Mouse (Mus musculus): ENCODE measurements at regions not wholly inside any gene's neighbourhood (a gene's known extent, or its start where the extent isn't known, plus 50 kb on each side); places are given as distances from the start of the nearest gene placed in this dataset.

DNA sequence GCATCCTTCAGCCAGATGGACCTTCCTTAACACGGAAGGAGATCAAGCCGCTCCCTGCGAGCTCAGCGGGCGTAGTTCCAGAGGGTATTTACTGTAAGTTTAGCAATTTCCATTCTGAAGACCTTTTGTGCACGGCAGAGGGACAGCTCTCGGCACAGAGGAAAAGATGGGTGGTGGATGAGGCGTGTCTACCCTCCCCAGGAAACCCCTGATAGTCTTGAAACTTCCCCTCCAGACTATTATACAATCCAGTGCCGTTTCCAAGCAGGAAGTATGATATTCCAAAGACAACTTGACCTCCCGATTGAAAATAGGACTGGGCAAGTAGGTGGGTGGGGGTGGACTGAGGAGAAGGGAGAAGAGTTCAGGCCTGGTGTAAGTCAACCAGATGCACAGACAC, 340.4 kb upstream of the Adgrl2 start:
- no peak for DNase-seq (ENCODE audit: low spot score in 2 of 2)

DNA sequence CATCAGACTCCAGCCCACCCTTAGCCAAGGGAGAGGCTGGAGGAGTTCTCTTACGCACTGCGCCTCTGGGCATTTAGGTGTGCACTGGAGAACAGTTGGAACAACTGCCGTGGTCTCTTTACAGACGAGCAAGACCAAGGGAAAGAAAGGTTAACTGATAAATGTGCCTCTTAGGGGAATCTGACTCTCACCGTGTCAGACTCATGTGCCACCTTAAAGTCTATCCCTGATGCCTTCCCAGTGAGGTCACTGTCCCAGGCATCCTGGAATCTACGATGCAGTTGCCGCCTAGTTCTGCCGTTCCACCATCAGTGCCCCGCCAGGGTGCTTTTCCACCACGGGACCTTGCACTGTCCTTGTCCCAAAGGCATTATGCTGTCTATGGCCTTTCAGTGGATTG, 339.7 kb upstream of the Adgrl2 start:
- DNase-seq (ENCODE audit: low spot score in 2 of 2), result no peak

DNA sequence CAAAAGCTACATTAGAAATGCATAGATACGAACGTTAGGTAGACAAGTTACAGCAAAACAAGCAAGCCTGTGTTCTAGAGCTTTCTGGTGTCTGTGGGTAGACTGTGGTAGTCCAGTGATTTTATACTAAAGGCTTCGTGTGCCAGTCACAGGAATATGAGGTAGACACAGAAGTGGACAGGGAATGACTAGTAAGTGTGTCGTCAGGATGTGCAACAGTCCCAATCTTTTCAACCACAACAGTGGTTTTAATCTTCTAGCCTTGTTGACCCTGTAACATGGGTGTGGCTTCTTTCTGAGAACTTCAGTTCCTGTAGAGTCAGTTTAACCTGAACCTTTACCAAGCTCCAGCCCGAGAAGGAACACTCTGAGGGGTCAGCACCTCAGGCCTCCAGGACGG, 339.3 kb upstream of the Adgrl2 start:
- DNase-seq (ENCODE audit: low spot score in 2 of 2), result no peak

DNA sequence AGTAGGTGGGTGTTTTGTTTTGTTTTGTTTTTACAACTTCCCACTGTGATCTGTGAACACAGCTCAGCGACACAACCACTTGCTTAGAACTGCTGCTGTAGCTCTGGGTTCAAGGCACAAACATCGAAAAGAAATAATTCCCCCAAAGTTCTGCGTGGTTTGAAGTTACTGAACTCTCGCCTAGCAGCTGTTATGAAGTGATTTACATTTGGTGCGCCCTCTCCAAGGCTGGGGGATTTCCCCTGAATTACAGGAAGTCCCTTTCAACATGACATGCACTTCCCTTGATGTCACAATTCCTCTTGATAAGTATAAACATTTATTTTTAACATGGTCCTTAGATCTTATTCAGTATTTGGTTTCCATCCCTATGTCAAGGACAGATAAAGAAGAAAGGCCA, 336.3 kb upstream of the Adgrl2 start:
- DNase-seq (ENCODE audit: low spot score in 2 of 2), result no peak

DNA sequence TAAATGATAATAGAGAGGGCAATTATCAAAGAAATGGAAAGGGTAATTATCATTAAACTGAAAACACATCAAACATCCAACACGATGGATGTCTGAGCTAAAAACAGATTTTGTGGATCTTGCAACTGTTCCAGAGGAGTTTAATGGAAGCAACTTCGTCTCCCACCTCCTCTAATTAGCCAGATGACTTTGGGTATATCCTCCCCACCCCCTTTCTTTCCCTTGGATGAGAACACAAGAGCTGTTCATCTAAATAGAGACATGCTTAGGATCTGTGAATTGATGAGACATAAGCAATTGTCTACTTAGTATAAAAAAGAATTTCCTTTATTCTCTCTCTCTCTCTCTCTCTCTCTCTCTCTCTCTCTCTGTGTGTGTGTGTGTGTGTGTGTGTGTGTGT, 333.7 kb upstream of the Adgrl2 start:
- no peak for DNase-seq (ENCODE audit: low spot score in 2 of 2)

DNA sequence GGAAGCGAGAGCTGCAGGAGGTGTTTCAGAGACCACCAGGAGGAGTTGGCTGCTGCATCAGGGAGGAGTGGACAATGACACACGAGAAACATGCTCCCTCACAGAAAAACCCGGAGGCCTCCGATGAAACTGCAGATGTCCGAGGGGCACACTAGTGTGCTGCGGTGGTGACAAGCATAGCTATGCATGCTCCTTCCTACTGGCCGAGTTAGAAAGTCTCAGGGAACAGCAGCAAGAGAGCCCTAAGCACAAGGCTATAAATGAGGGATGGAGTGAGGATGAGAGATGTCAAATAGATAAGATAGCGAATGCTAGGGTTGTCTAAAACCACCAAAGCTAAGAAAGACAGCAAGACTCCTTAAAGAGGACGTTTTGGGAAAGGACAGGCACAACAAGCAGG, 328.4 kb upstream of the Adgrl2 start:
- no peak for DNase-seq (ENCODE audit: low spot score in 2 of 2)

DNA sequence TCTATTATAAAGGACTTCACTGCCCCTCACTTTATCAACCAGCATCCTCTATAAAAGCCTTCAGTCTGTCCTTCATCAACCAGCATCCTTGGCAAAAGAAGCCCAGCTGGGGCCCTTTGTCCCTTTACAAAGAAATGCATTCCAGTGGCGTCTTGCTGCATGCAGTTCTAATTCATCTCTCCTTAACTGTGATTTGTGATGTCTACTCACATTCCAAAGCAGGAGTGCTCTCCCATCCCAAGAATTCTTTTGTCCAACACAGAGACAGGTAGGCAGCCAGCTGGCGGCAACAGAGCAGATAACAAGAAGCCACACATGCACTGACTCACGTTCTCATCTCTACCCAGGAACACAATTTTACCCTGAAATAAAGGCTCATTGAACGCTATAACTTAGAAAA, 323.9 kb upstream of the Adgrl2 start:
- no peak for DNase-seq (ENCODE audit: low spot score in 2 of 2)

DNA sequence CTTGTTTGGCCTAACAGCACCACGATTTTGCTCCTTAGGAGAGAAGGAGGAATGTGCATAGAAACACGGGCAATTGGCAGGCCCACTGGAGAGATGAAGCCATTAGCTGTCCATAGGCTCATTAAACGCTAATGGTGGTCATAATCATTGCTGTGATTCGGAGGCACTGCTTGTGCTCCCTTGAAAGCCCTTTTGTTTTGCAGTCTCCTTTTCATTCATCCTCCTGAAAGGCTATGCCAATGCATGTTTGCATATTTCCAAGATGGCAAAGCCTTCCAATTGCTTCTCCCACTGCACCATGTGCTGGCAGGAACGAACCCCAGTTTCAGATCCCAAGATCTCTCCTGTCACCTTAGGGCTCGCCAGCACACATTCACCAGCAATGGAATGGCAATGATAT, 322.9 kb upstream of the Adgrl2 start:
- no peak for DNase-seq (ENCODE audit: low spot score in 2 of 2)

DNA sequence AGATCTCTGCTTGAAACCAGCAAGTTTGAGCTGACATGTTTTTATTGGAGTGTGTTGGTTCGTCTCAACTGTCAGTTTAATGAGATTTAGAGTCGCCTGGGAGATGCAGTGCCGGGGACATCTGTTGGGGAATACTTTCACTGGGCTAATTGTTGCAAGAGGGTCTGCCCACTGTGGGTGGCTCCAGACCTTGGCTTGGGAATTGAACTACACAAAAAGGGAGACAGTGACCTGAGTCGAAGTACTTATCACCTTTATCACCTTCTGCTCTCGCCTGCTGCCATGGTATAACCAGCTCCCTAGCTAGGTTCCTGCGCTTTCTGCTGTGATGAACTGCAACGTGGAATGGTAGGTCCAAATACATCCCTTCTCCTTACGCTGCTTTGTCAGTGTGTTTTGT, 321.2 kb upstream of the Adgrl2 start:
- no peak for DNase-seq (ENCODE audit: low spot score in 2 of 2)

DNA sequence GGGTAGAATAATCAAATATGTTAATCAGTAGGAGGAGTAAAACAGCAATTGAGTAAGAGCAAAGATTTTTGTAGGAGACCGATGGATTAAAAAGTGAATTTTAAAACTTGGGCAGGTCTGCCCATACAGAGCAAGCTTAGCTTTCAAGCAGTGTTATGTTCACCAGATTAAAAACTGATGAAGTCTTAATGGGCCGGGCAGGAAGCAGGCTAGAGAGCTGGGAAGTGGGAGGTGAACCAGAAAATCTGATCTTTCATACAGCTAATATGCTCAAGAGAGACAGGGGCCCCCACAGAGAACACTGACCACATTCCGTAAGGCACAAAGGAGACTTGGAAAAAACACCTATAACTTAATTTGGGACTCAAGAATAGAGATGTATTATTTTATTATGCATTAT, 316.4 kb upstream of the Adgrl2 start:
- no peak for DNase-seq (ENCODE audit: low spot score in 2 of 2)

DNA sequence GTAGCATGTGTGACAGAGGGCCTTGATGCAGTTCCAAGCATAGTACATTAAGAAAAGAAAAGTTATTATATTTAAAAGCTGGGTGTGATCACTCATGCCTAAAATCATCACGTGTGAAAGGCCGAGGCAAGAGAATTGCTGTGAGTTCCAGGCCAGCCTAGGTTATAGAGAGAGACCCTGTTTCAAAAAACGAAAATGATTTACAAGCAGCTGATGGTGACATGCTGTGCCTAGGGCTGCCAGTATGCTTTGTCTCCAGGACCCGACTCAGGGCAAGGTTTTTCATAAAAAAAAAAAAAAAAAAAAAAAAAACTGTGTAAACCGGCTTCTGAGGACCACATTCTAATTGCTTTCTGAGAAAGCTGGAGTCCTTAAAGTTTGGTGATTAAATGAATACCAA, 315.9 kb upstream of the Adgrl2 start:
- DNase-seq (ENCODE audit: low spot score in 2 of 2), result no peak

DNA sequence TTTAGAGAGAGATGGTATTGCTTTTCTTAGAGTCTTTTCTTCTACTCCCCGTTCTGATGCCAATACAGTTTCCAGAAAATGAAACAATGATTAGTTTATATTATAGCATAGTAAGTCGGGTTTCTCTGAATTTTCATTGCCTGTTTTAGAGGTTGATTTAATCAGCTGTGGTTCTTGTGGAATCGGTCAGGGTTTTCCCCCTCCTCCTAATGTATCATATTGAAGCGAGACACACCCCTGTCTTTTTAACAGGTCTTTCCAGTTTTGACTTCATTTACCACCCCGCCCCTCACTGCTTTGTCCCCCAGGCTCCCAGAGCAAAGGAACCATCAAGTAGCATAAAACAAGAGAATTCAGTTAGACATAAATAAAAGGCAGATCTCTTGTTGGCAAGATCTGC, 315.1 kb upstream of the Adgrl2 start:
- DNase-seq (ENCODE audit: low spot score in 2 of 2), result no peak

DNA sequence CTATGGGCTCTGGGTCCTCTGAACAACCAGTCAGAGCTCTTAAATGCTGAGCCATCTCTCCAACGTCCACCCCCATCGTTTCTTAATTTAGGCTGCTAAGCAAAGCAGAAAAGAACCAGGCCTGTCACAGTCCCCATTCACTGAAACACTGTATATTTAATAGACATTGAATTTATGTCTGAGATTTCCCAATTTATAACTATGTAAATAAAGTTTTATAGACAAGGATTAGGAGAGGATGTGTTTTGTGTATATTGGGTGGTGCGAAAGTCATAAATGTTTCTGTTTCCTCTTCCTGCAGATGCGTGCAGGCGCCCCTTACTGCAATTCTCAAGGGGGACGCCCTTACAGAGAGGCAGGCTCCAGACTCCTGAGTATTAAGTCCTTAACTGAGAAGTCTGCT, 314.7 kb upstream of the Adgrl2 start:
- DNase-seq (ENCODE audit: low spot score in 2 of 2), result peak in 1 of 2 experiments; percentile 34

DNA sequence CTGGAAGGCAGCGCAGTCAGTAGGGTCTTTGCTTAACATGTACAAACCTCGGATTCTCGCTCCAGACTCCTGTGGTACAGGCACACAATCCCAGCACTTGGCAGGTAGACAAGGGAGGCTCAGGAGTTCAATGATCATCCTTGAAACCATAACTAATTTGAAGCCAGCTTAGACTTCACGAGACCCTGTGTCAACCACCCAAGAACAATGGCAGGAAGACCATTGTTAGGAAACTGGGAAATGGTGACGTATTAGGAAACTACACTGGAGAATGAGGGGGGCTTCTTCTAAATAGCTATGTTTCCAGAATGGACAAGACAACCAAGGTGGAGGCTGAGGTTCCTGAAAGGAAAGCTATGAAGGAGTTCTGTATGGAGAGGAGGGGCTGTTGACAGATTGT, 313.1 kb upstream of the Adgrl2 start:
- DNase-seq (ENCODE audit: low spot score in 2 of 2), result no peak

DNA sequence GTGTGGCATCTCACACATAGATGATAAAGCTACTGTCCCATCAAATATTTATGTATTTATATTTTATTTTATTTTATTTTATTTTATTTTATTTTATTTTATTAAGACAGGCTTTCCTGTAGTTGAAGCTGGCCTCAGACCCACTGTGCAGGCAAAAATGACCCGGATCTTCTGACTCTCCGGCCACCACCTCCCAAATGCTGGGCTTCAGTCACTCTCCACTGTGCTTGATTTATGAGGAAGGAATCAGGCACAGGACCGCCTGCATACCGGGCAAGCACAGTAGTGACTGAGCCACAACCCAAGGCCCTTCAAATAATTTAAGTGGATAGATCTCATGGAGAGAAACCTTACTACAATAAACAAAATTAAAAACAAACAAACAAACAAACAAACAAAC, 309.6 kb upstream of the Adgrl2 start:
- no peak for DNase-seq (ENCODE audit: low spot score in 2 of 2)

DNA sequence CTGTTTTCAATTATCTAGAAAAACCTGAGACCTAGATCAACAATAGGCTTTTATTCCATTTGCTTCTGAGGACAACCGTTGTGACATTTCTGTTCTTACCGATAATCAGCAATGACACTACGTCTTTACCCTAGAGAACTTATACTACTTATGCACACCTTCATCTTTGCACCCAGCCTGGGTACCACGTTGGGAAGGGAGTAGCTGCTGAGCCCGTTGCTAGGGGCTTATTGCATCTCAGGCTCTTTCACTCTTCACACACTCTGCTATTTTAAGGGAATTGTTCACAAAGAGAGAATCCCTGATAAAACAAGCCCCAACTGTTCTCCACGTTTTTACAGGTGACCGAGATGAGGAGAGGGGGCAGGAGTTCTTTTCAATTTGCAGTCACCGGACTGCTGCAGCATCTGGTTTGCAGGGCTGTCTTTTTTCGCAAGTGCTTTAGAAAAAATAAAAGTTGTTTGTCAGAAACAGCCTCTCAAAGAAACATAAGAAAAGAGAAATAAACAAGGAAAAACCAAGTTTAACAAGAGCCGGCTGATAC, 306.1 kb upstream of the Adgrl2 start:
- DNase-seq (ENCODE audit: low spot score in 2 of 2), result no peak

DNA sequence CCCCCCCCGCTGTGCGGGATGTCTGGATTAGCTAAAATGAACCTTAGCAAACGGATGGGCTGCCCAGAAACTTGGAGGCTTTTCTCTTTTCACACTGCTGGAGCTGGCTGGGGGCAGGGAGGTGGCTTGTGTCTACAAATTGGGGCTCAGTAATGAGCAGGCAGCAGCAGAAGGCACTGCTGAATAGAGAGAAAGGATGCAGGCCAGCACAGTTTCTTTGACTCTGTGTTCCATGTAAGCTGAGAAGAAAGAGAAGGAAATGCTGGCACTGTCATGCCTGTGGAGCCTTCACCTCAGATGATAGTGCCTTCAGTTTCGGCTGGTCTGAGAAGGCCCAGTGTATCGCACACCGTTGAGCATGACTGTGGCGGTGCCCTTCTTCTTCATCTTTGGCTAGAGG, 305.6 kb upstream of the Adgrl2 start:
- DNase-seq (ENCODE audit: low spot score in 2 of 2), result peak in 1 of 2 experiments; percentile 18

DNA sequence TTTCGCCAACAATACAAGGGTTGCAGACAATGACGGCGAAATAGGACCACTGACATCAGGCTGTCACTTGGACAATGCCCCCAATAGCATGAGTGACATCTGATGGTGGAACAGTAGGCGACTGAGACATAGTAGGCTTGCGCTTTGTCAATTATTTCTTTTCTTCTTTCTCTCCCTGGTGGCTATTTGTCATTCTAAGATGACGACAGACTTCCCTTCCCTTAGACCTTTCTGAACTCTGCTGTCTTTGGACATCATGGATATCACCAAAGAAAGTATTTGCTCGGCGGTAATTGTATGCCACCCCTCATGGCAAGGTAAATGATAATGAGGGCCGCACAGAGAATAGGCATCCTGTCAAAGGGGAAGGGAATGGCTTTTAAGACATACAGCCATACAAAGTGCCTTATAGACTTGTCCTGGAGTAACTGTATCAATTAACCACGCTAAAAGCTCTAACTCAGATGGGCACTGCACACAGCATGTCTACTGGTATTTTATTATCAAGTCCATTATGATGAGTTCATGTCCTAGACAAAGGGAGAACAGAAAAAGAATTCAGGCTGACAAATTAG, 305.0 kb upstream of the Adgrl2 start:
- no peak for DNase-seq (ENCODE audit: low spot score in 2 of 2)

DNA sequence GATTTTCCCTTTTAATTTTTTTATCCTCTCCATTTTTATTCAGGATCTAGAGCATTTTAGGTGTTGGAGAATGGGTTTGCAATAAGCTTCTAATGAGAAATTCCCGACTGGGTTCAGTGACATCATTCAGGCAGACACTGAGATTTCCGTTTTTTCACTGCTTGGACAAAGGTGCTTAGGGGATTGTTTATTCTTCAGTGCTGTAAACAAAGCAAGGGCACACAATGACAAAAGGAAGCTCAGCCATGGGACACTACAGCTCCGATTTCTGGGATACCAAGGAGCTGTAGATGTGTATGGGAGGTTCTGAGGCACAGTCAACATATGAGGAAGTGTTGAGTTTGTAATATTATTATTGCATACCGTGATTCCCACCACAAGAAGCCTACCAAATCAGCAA, 304.1 kb upstream of the Adgrl2 start:
- no peak for DNase-seq (ENCODE audit: low spot score in 2 of 2)

DNA sequence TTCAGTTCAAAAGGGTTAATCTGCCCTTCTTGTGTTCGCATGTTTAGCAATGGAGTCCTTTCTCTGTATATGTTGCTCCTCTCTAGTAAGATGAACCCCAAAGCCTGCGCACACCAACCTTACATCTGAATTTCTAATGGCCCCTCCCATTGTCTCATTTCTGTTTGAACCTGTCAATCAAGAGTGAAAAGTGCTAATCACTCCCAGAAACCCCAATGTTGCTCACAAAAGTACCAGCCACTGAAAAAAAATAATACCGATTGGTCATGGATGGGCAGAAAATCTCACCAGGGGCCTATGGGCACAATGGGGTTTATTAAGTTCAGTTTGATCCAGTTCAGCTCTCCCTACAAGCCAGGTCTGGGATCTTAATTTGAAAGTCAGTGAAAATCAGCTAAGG, 302.1 kb upstream of the Adgrl2 start:
- DNase-seq (ENCODE audit: low spot score in 2 of 2), result no peak

DNA sequence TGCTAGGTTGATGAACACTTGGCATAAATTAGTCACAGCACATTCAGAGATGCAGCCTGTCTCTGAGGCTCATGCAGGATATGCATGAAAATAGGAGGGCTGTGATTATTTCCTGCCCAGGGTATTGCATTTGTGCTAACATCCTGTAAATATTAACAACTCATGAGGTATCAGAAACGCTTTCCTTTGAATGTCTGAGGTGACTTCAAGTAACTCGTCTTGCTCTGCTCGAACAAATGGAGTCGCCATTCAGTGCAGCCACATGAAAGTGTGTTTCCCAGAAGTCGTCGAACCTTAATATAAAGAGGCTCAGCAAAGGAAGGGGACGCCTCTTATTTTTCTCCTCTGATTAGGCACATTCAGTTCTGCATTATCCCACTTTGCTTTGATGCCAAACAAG, 301.1 kb upstream of the Adgrl2 start:
- no peak for DNase-seq (ENCODE audit: low spot score in 2 of 2)

DNA sequence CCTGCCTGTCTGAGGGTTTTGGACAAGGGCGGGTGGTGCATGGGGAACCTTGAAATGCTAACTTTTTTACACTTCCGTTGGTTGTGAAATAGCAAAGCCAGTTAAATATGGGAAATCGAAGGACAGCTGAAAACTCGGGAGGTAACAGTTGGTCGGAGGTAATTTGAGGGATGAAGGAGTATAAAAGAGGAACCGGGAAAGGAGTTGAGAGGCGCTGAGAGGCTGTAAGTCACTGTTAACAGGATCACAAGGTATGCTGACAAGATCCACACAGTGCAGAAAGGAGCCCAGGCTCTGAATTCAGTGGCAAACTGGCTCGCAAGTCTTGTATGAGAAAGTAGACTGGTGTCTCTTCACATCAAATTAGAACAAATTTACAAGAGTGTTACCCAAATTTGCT, 299.9 kb upstream of the Adgrl2 start:
- no peak for DNase-seq (ENCODE audit: low spot score in 2 of 2)

DNA sequence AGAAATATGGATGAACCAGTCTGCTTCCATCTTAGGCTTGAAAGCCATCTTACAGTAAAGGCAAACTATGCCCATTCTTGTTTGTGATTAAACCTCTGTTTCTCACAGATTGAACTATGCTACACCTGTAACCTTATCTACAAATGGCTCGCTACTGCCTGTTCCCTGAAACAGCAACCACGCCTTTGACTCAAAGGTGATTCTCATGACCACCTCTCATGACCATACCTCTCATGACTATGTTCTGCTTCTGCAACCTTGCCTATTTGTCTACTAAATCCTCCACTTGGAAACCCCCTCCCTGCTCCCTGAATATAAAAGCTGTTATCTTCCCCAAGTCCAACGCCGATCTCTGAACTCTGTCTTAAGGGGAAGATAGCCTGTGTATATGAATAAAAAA, 296.7 kb upstream of the Adgrl2 start:
- DNase-seq (ENCODE audit: low spot score in 2 of 2), result no peak

DNA sequence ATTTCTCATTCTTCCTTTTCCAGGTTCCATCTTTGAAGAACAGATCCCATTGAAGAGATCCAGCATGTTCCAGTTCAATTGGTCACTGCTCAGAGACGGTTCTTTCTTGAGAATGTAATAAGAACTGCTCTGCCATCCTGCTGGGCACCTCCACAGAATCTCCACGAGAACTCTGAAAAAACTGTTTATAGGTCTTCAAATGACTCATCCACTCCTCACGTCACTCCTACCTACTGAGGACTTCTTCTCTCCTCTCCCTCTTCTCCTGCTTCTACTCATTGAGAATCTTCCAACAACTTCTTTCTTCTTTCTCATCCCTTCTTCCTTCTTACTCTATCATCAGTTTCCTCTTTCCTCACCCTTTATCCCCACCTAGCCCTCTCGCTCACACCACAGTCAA, 294.6 kb upstream of the Adgrl2 start:
- DNase-seq (ENCODE audit: low spot score in 2 of 2), result no peak
